Mouse (Mus musculus): Measurements from ENCODE around the gene Ebf1. TPM values are rescaled to one million over a fixed set of nuclear protein-coding genes. Genes with fewer than 3 reads are reported as not detected.

Gene Ebf1
- polyA plus RNA-seq, 1 experiment, result 0.38 TPM

- Histone ChIP-seq H3K4me1 (peaks cover 40% of the 10 kb centered on the region), H3K36me3 (replicated peaks; ENCODE audit: low read length) (no peaks in the 10 kb centered on the region), H3K4me3 (replicated peaks) (peak overlapping the region; percentile 91), H3K27me3 (replicated peaks) (peaks cover 84% of the 10 kb centered on the region), H3K9me3 (no peaks in the 10 kb centered on the region)
- TF ChIP-seq GATA1 (IDR thresholded peaks at IDR 0.05; ENCODE audit: borderline replicate concordance, low read length) (no peak), FLI1 (IDR thresholded peaks at IDR 0.05; ENCODE audit: low read length) (no peak)
Observed at GRCm38 (mm10) chr11:44617734-44618586, 843 bp downstream of the Ebf1 start.

GRCm38 (mm10) chr11:44619131-44619886, 2.2 kb downstream of the Ebf1 start:
- H3K9me3 ChIP-seq, result no peaks in the 10 kb centered on the region
- TF ChIP-seq FLI1 (IDR thresholded peaks at IDR 0.05; ENCODE audit: low read length) (no peak), GATA1 (IDR thresholded peaks at IDR 0.05; ENCODE audit: borderline replicate concordance, low read length) (no peak)
- peak overlapping the region; percentile 79 for H3K4me3 ChIP-seq (replicated peaks)
- H3K27me3 ChIP-seq (replicated peaks), result peaks cover 77% of the 10 kb centered on the region
- no peaks in the 10 kb centered on the region for H3K36me3 ChIP-seq (replicated peaks; ENCODE audit: low read length)
- H3K4me1 ChIP-seq, result peaks cover 34% of the 10 kb centered on the region

GRCm38 (mm10) chr11:44619887-44620693, 3.0 kb downstream of the Ebf1 start:
- no peaks in the 10 kb centered on the region for H3K9me3 ChIP-seq
- TF ChIP-seq FLI1 (IDR thresholded peaks at IDR 0.05; ENCODE audit: low read length), result no peak
- no peak for TF ChIP-seq GATA1 (IDR thresholded peaks at IDR 0.05; ENCODE audit: borderline replicate concordance, low read length)
- peaks cover 34% of the 10 kb centered on the region for H3K4me1 ChIP-seq
- H3K27me3 ChIP-seq (replicated peaks), result peaks cover 77% of the 10 kb centered on the region
- H3K4me3 ChIP-seq (replicated peaks), result peak overlapping the region; percentile 79
- H3K36me3 ChIP-seq (replicated peaks; ENCODE audit: low read length), result no peaks in the 10 kb centered on the region

GRCm38 (mm10) chr11:44620694-44621446, 3.8 kb downstream of the Ebf1 start:
- H3K9me3 ChIP-seq, result no peaks in the 10 kb centered on the region
- peaks cover 34% of the 10 kb centered on the region for H3K4me1 ChIP-seq
- TF ChIP-seq GATA1 (IDR thresholded peaks at IDR 0.05; ENCODE audit: borderline replicate concordance, low read length) (no peak), FLI1 (IDR thresholded peaks at IDR 0.05; ENCODE audit: low read length) (no peak)
- peaks cover 70% of the 10 kb centered on the region for H3K27me3 ChIP-seq (replicated peaks)
- H3K36me3 ChIP-seq (replicated peaks; ENCODE audit: low read length), result no peaks in the 10 kb centered on the region
- no peak overlapping the region for H3K4me3 ChIP-seq (replicated peaks)

GRCm38 (mm10) chr11:44621615-44622014, 4.5 kb downstream of the Ebf1 start:
- TF ChIP-seq FLI1 (IDR thresholded peaks at IDR 0.05; ENCODE audit: low read length) (no peak), GATA1 (IDR thresholded peaks at IDR 0.05; ENCODE audit: borderline replicate concordance, low read length) (no peak)
- Histone ChIP-seq H3K36me3 (replicated peaks; ENCODE audit: low read length) (no peaks in the 10 kb centered on the region), H3K4me1 (peaks cover 27% of the 10 kb centered on the region), H3K9me3 (no peaks in the 10 kb centered on the region), H3K27me3 (replicated peaks) (peaks cover 65% of the 10 kb centered on the region), H3K4me3 (replicated peaks) (no peak overlapping the region)

- Histone ChIP-seq H3K4me1 (peaks cover 22% of the 10 kb centered on the region), H3K27me3 (replicated peaks) (peaks cover 60% of the 10 kb centered on the region), H3K36me3 (replicated peaks; ENCODE audit: low read length) (no peaks in the 10 kb centered on the region), H3K4me3 (replicated peaks) (no peak overlapping the region), H3K9me3 (no peaks in the 10 kb centered on the region)
- TF ChIP-seq FLI1 (IDR thresholded peaks at IDR 0.05; ENCODE audit: low read length) (no peak), GATA1 (IDR thresholded peaks at IDR 0.05; ENCODE audit: borderline replicate concordance, low read length) (no peak)
Observed at GRCm38 (mm10) chr11:44622023-44622731, 5.1 kb downstream of the Ebf1 start.

GRCm38 (mm10) chr11:44624564-44624963, 7.4 kb downstream of the Ebf1 start:
- H3K27me3 ChIP-seq (replicated peaks), result peaks cover 42% of the 10 kb centered on the region
- no peaks in the 10 kb centered on the region for H3K36me3 ChIP-seq (replicated peaks; ENCODE audit: low read length)
- no peak for TF ChIP-seq FLI1 (IDR thresholded peaks at IDR 0.05; ENCODE audit: low read length)
- no peak for TF ChIP-seq GATA1 (IDR thresholded peaks at IDR 0.05; ENCODE audit: borderline replicate concordance, low read length)
- H3K4me1 ChIP-seq, result peaks cover 8% of the 10 kb centered on the region
- no peak overlapping the region for H3K4me3 ChIP-seq (replicated peaks)
- no peaks in the 10 kb centered on the region for H3K9me3 ChIP-seq

- TF ChIP-seq FLI1 (IDR thresholded peaks at IDR 0.05; ENCODE audit: low read length), result no peak
- no peak for TF ChIP-seq GATA1 (IDR thresholded peaks at IDR 0.05; ENCODE audit: borderline replicate concordance, low read length)
- Histone ChIP-seq H3K9me3 (no peaks in the 10 kb centered on the region), H3K4me3 (replicated peaks) (no peak overlapping the region), H3K4me1 (no peaks in the 10 kb centered on the region), H3K36me3 (replicated peaks; ENCODE audit: low read length) (no peaks in the 10 kb centered on the region), H3K27me3 (replicated peaks) (peaks cover 27% of the 10 kb centered on the region)
Observed at GRCm38 (mm10) chr11:44626065-44626464, 8.9 kb downstream of the Ebf1 start.
